Mouse (Mus musculus): ENCODE data around the gene Glt8d1. TPM values are rescaled to one million over a fixed set of nuclear protein-coding genes. Genes with fewer than 3 reads are reported as not detected.
A peak's percentile ranks its signal among the peaks of the same experiment; 100 is the strongest.

Glt8d1 gene
- polyA plus RNA-seq, 1 experiment from 2014 or later = 64.4 TPM

- no peak overlapping the region for H3K4me2 ChIP-seq (replicated peaks)
- H3K36me3 ChIP-seq (replicated peaks; ENCODE audit: control insufficient read depth, insufficient read depth) = peaks cover 25% of the 10 kb centered on the region
- H3K27ac ChIP-seq = no peak overlapping the region
- peaks cover 16% of the 10 kb centered on the region for H3K4me1 ChIP-seq (replicated peaks; ENCODE audit: control insufficient read depth, insufficient read depth, low read length)
- no peak overlapping the region for H3K9ac ChIP-seq
- 92% methylated on average over 2 of the region's 2 CpGs for WGBS
- DNase-seq (ENCODE audit: low spot score) = no peak
- no peaks in the 10 kb centered on the region for H3K27me3 ChIP-seq (ENCODE audit: control insufficient read depth, insufficient read depth, low read length)
- no peak overlapping the region for H3K4me3 ChIP-seq (replicated peaks; ENCODE audit: low read length)
- ATAC-seq (ENCODE audit: low FRiP score) = no peak
- H3K9me3 ChIP-seq (ENCODE audit: control insufficient read depth, low read length) = no peaks in the 10 kb centered on the region
These were observed 3.3 kb downstream of the Glt8d1 start for GRCm38 (mm10) chr14:31004527-31004926.

GRCm38 (mm10) chr14:31006779-31007178, 5.6 kb downstream of the Glt8d1 start:
- no peaks in the 10 kb centered on the region for H3K27me3 ChIP-seq (ENCODE audit: control insufficient read depth, insufficient read depth, low read length)
- WGBS = 86% methylated on average over 5 of the region's 5 CpGs
- no peak overlapping the region for H3K9ac ChIP-seq
- peaks cover 47% of the 10 kb centered on the region for H3K36me3 ChIP-seq (replicated peaks; ENCODE audit: control insufficient read depth, insufficient read depth)
- no peak overlapping the region for H3K4me2 ChIP-seq (replicated peaks)
- H3K27ac ChIP-seq = no peak overlapping the region
- H3K4me3 ChIP-seq (replicated peaks; ENCODE audit: low read length) = no peak overlapping the region
- H3K4me1 ChIP-seq (replicated peaks; ENCODE audit: control insufficient read depth, insufficient read depth, low read length) = peaks cover 8% of the 10 kb centered on the region
- DNase-seq (ENCODE audit: low spot score) (no peak), ATAC-seq (ENCODE audit: low FRiP score) (no peak)
- no peaks in the 10 kb centered on the region for H3K9me3 ChIP-seq (ENCODE audit: control insufficient read depth, low read length)

DNA sequence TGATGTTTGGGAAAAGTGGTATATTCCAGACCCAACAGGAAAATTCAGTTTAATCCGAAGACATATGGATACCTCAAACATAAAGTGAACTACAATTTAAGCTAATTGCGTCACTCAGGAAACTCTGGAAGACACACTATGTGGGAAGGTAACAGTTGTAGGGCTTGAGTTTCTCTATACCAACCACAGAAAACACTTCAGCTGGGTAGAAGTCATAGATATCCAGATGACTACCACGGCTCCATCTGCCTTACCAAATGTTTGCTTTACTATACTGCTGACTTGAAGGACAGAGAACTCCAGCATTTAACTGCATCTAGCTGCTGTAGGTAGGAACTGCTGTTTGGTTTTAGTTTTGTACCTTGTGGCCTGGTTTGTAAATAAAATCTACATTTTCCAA, 10.4 kb downstream of the Glt8d1 start:
- 95% methylated on average over 3 of the region's 3 CpGs for WGBS
- Histone ChIP-seq H3K27me3 (ENCODE audit: control insufficient read depth, insufficient read depth, low read length) (no peaks in the 10 kb centered on the region), H3K4me2 (replicated peaks) (no peak overlapping the region), H3K36me3 (replicated peaks; ENCODE audit: control insufficient read depth, insufficient read depth) (peaks cover 95% of the 10 kb centered on the region), H3K27ac (no peak overlapping the region), H3K4me1 (replicated peaks; ENCODE audit: control insufficient read depth, insufficient read depth, low read length) (no peaks in the 10 kb centered on the region), H3K4me3 (replicated peaks; ENCODE audit: low read length) (no peak overlapping the region), H3K9ac (no peak overlapping the region), H3K9me3 (ENCODE audit: control insufficient read depth, low read length) (no peaks in the 10 kb centered on the region)
- DNase-seq (ENCODE audit: low spot score) (no peak), ATAC-seq (ENCODE audit: low FRiP score) (no peak)

DNA sequence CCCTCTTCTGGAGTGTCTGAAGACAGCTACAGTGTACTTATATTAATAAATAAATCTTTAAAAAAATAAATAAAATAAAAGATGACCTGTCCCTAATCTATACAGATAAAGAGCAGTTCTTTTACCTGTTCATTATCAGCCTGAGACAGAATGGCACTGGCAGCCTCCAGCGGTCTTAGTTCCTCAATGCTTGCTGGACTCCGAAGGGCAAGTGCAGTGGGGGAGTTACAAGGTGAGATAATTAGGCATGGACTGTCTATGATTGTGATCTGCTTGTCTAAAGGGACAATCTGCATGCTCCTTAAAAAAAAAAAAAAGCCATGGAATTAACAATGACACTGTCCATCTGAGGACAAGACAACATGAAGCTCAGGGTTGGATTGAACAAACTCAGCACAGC, 12.7 kb downstream of the Glt8d1 start:
- no peak overlapping the region for H3K27ac ChIP-seq
- H3K9ac ChIP-seq = no peak overlapping the region
- H3K4me1 ChIP-seq (replicated peaks; ENCODE audit: control insufficient read depth, insufficient read depth, low read length) = peaks cover 9% of the 10 kb centered on the region; the same call in 1 of the 2 replicates
- no peak overlapping the region for H3K4me3 ChIP-seq (replicated peaks; ENCODE audit: low read length)
- no peak overlapping the region for H3K4me2 ChIP-seq (replicated peaks)
- DNase-seq (ENCODE audit: low spot score) = no peak
- no peaks in the 10 kb centered on the region for H3K9me3 ChIP-seq (ENCODE audit: control insufficient read depth, low read length)
- no peaks in the 10 kb centered on the region for H3K27me3 ChIP-seq (ENCODE audit: control insufficient read depth, insufficient read depth, low read length)
- H3K36me3 ChIP-seq (replicated peaks; ENCODE audit: control insufficient read depth, insufficient read depth) = peaks cover 87% of the 10 kb centered on the region
- ATAC-seq (ENCODE audit: low FRiP score) = no peak
- 92% methylated on average over 2 of the region's 2 CpGs for WGBS

DNA sequence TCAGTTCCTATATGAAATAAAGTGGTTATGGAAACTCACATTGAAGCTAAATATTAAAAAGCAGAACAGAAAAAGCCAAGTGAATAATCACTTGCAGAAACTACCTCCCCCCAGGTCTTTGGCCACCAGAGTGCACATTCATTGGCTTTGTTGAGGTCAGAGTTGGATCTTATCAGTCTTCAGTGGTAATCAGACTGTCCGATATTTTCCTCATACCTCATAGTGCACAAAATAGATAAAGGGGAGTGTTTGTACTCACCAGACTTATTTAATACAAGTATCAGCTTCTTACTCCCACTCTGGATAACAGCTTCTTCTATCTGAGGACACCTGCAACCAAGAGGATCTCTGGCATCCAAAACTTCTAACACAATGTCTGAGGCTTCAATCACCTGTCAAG, 14.9 kb downstream of the Glt8d1 start:
- Histone ChIP-seq H3K4me2 (replicated peaks) (no peak overlapping the region), H3K9ac (no peak overlapping the region), H3K36me3 (replicated peaks; ENCODE audit: control insufficient read depth, insufficient read depth) (peaks cover 65% of the 10 kb centered on the region), H3K27me3 (ENCODE audit: control insufficient read depth, insufficient read depth, low read length) (no peaks in the 10 kb centered on the region), H3K4me3 (replicated peaks; ENCODE audit: low read length) (no peak overlapping the region), H3K4me1 (replicated peaks; ENCODE audit: control insufficient read depth, insufficient read depth, low read length) (peaks cover 19% of the 10 kb centered on the region), H3K27ac (no peak overlapping the region), H3K9me3 (ENCODE audit: control insufficient read depth, low read length) (no peaks in the 10 kb centered on the region)
- 91% methylated on average over 1 of the region's 1 CpGs for WGBS
- ATAC-seq (ENCODE audit: low FRiP score) (no peak), DNase-seq (ENCODE audit: low spot score) (no peak)

GRCm38 (mm10) chr14:31017854-31018253, 16.7 kb downstream of the Glt8d1 start:
- ATAC-seq (ENCODE audit: low FRiP score) = no peak
- H3K27ac ChIP-seq = no peak overlapping the region

DNA sequence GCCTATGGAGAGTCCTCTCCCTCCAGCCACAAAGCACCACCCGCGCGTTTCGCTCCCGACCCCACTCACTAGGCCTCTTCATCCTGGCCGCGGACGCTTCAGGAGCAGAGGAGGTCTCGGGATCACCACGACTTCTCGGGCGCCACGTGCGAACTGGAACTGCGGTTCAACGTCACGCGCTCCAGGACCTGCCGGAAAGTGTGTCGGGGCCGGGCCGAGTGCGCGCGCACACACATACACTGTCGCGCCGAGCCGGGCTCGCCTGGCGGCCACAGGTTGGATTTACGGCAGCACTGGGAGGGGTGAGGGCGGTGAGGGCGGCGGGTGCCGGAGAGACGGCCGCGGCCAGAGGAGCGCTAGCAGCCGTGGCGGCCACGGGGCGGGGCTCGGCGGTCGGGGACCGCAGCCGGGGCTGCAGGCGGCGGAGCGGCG, 17.7 kb downstream of the Glt8d1 start, which contains the start of the genes Pbrm1 and Gnl3:
TSS of gene Pbrm1 (plus strand) at position 279 of the 432 bp plus-strand sequence.
TSS of gene Gnl3 (minus strand) at position 293 of the 432 bp plus-strand sequence.
- DNase-seq (ENCODE audit: low spot score) = peak; percentile 96
- Histone ChIP-seq H3K4me1 (replicated peaks; ENCODE audit: control insufficient read depth, insufficient read depth, low read length) (peaks cover 24% of the 10 kb centered on the region), H3K27me3 (ENCODE audit: control insufficient read depth, insufficient read depth, low read length) (no peaks in the 10 kb centered on the region), H3K4me2 (replicated peaks) (peak within 1 kb of the TSS; percentile 95), H3K27ac (peak within 1 kb of the TSS; percentile 99), H3K36me3 (replicated peaks; ENCODE audit: control insufficient read depth, insufficient read depth) (peaks cover 53% of the 10 kb centered on the region), H3K4me3 (replicated peaks; ENCODE audit: low read length) (peak within 1 kb of the TSS; percentile 62), H3K9ac (peak within 1 kb of the TSS; percentile 94), H3K9me3 (ENCODE audit: control insufficient read depth, low read length) (no peaks in the 10 kb centered on the region)
- peak; percentile 97 for ATAC-seq (ENCODE audit: low FRiP score)
- WGBS = under 1% methylated on average over 53 of the region's 53 CpGs

More at GRCm38 (mm10) chr14:31017854-31018253, 16.7 kb downstream of the Glt8d1 start:
- Histone ChIP-seq H3K4me1 (replicated peaks; ENCODE audit: control insufficient read depth, insufficient read depth, low read length) (peaks cover 24% of the 10 kb centered on the region), H3K9me3 (ENCODE audit: control insufficient read depth, low read length) (no peaks in the 10 kb centered on the region), H3K27me3 (ENCODE audit: control insufficient read depth, insufficient read depth, low read length) (no peaks in the 10 kb centered on the region), H3K4me2 (replicated peaks) (peak overlapping the region; percentile 95), H3K4me3 (replicated peaks; ENCODE audit: low read length) (peak overlapping the region; percentile 62), H3K9ac (peak overlapping the region; percentile 94), H3K36me3 (replicated peaks; ENCODE audit: control insufficient read depth, insufficient read depth) (peaks cover 55% of the 10 kb centered on the region)
- WGBS = 2% methylated on average over 2 of the region's 2 CpGs
- no peak for DNase-seq (ENCODE audit: low spot score)

DNA sequence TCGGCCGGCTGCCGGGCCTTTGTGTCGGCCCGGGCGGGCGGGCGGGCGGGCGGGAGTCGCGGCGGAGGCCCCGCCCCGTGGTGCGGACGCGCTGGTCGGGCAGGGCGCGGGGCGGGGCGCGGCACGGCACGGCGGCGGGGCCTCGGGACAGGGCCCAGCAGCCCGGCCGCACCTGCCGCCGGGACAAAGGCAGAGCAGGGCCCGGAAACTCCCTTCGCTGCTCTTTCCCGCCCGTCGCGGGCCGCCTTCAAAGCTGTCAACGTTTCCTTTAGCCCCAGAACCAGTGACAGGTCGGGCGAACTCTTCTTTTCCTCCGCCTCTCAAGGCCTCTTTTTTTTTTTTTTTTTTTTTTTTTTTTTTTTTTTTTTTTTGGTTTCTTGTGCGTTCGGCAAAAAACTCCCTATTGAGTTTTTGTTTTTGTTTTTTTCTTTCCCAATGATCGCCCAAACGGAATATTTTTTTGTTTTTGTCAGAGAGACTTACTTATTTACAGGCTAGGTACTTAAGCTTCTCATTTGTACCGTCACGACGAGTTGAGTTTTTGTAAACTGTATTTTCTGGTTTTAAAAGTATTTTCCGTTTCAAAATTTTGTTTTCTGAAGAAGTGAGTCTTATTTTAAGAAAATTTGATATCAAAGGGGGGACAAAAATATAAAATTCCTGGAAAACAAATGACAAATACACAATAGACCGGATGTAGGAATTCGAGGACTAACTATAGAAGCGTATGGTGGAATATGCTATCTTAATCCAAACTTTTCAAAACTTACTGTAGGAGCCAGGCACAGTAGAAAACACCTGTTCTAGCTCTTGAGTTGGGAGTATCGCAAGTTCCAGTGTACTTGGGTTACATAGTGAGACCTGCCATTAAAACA, 18.4 kb downstream of the Glt8d1 start:
- H3K4me1 ChIP-seq (replicated peaks; ENCODE audit: control insufficient read depth, insufficient read depth, low read length) = peaks cover 24% of the 10 kb centered on the region
- ATAC-seq (ENCODE audit: low FRiP score) = peak; percentile 95
- WGBS = 10% methylated on average over 25 of the region's 56 CpGs

DNA sequence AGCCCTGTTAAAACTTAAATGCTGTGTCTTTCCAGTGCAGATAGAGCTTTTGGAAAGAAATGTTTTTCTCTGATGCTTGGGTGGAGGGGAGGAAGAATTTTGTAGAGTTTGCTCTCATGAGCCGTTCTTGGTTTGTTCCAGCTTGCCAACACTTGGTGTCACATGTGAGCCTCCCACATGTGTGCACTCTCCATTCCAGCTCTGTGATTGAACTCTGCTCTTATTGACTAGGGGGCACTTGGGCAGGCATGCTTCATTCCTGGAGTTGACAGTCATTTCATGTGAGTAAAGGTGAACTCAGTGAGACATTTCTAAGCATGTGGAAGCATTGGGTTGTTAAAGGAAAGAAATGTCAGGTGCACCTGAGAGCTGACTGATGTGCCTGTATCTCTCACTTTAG, 21.4 kb downstream of the Glt8d1 start:
- DNase-seq (ENCODE audit: low spot score) = no peak
- WGBS = 31% methylated on average over 1 of the region's 1 CpGs
- H3K27ac ChIP-seq = no peak overlapping the region
- H3K36me3 ChIP-seq (replicated peaks; ENCODE audit: control insufficient read depth, insufficient read depth) = peaks cover 53% of the 10 kb centered on the region
- H3K4me2 ChIP-seq (replicated peaks) = no peak overlapping the region
- peaks cover 23% of the 10 kb centered on the region for H3K4me1 ChIP-seq (replicated peaks; ENCODE audit: control insufficient read depth, insufficient read depth, low read length)
- H3K9ac ChIP-seq = no peak overlapping the region
- no peak for ATAC-seq (ENCODE audit: low FRiP score)
- H3K27me3 ChIP-seq (ENCODE audit: control insufficient read depth, insufficient read depth, low read length) = no peaks in the 10 kb centered on the region
- H3K9me3 ChIP-seq (ENCODE audit: control insufficient read depth, low read length) = no peaks in the 10 kb centered on the region
- H3K4me3 ChIP-seq (replicated peaks; ENCODE audit: low read length) = no peak overlapping the region

More for the DNA sequence above, 18.4 kb downstream of the Glt8d1 start:
- Histone ChIP-seq H3K27me3 (ENCODE audit: control insufficient read depth, insufficient read depth, low read length) (no peaks in the 10 kb centered on the region), H3K9me3 (ENCODE audit: control insufficient read depth, low read length) (no peaks in the 10 kb centered on the region), H3K4me2 (replicated peaks) (peak overlapping the region; percentile 95), H3K9ac (peak overlapping the region; percentile 94), H3K27ac (peak overlapping the region; percentile 99), H3K36me3 (replicated peaks; ENCODE audit: control insufficient read depth, insufficient read depth) (peaks cover 53% of the 10 kb centered on the region), H3K4me3 (replicated peaks; ENCODE audit: low read length) (peak overlapping the region; percentile 62)
- peak; percentile 62 for DNase-seq (ENCODE audit: low spot score)
